ENCODE assay signal across 9 mouse cellular contexts in the genomic region with DNA sequence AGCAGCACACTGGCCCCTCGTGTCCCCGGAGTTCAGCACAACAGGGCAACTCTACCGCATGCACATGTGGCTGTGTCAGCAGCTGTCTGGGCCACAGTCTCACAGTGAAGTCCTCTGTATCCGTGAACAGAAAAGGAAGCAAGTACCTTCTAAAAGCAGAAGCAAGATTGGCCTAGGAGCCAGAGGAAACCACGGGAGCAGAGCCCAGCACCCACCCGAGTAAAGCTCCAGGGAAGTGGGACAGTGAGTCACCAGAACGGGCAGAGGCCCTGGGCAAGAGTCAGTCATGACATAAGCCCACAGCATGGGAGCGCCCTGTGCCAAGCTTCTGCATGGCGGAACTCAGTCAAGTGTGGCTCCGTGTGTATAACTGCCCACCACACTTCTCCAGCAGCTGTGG. TPM values are rescaled to one million over a fixed set of nuclear protein-coding genes. Genes with fewer than 3 reads are reported as not detected.
A peak's percentile ranks its signal among the peaks of the same experiment; 100 is the strongest.
DNase-seq lines count a peak whose midpoint lies in the region; ATAC-seq lines count a peak whose summit lies in the region.
"Had no signal": no experiment of that assay in that cellular context is flagged by ENCODE, and none has a peak within 500 bp of the region (broad histone marks: within the 10 kb centered on the region; RNA-seq: fewer than 3 reads in every experiment).

No protein-coding gene starts in this region.

- H3K27me3 ChIP-seq in intestine, embryonic 15.5 days (replicated peaks) = no peaks in the 10 kb centered on the region
- no peaks in the 10 kb centered on the region for H3K27me3 ChIP-seq in midbrain, embryonic 16.5 days (ENCODE audit: control insufficient read depth, insufficient read depth, low read depth, low read length)
- H3K27me3 ChIP-seq: midbrain, embryonic 12.5 days had no signal

- no peaks in the 10 kb centered on the region for H3K36me3 ChIP-seq in intestine, embryonic 15.5 days
- H3K36me3 ChIP-seq in midbrain, embryonic 16.5 days (ENCODE audit: control insufficient read depth, insufficient read depth, low read length) = no peaks in the 10 kb centered on the region
- H3K36me3 ChIP-seq: midbrain, embryonic 12.5 days had no signal

- no peak overlapping the region for H3K4me3 ChIP-seq in brown adipose tissue, adult 24 weeks (ENCODE audit: insufficient read depth, low read depth, low read length)
- H3K4me3 ChIP-seq in intestine, embryonic 15.5 days (replicated peaks) = no peak overlapping the region
- H3K4me3 ChIP-seq in midbrain, embryonic 16.5 days (ENCODE audit: low read depth, low read length) = no peak overlapping the region
- H3K4me3 ChIP-seq: midbrain, embryonic 12.5 days had no signal

- H3K27ac ChIP-seq in brown adipose tissue, adult 24 weeks (replicated peaks; ENCODE audit: low read depth, low read length) = peak overlapping the region; percentile 9
- H3K27ac ChIP-seq in intestine, embryonic 15.5 days = 0 out of 2 replicates have a peak overlapping the region, but pooled peaks have one; percentile 4
- H3K27ac ChIP-seq in midbrain, embryonic 16.5 days (ENCODE audit: low read length) = no peak overlapping the region
- H3K27ac ChIP-seq: midbrain, embryonic 12.5 days had no signal

- no peak overlapping the region for H3K9ac ChIP-seq in intestine, embryonic 15.5 days
- H3K9ac ChIP-seq in midbrain, embryonic 16.5 days (ENCODE audit: low read depth, low read length) = no peak overlapping the region
- H3K9ac ChIP-seq: midbrain, embryonic 12.5 days had no signal

- 82% methylated on average over 10 of the region's 10 CpGs for WGBS in intestine, embryonic 15.5 days
- WGBS in midbrain, embryonic 16.5 days = 84% methylated on average over 10 of the region's 10 CpGs

- H3K4me1 ChIP-seq in brown adipose tissue, adult 24 weeks (ENCODE audit: control insufficient read depth, insufficient read depth, insufficient read length, low read length) = no peaks in the 10 kb centered on the region
- no peaks in the 10 kb centered on the region for H3K4me1 ChIP-seq in intestine, embryonic 15.5 days (replicated peaks)
- H3K4me1 ChIP-seq in midbrain, embryonic 16.5 days (ENCODE audit: control insufficient read depth, insufficient read depth, low read length) = no peaks in the 10 kb centered on the region
- H3K4me1 ChIP-seq: midbrain, embryonic 12.5 days had no signal

- no peaks in the 10 kb centered on the region for H3K9me3 ChIP-seq in intestine, embryonic 15.5 days
- H3K9me3 ChIP-seq in midbrain, embryonic 16.5 days (replicated peaks; ENCODE audit: control insufficient read depth, low read length, poor library complexity, severe bottlenecking) = no peaks in the 10 kb centered on the region
- H3K9me3 ChIP-seq: midbrain, embryonic 12.5 days had no signal

- DNase-seq in layer of hippocampus, adult 11-12 months (ENCODE audit: low spot score) = peak; percentile 60
- DNase-seq in layer of hippocampus, adult 18-20 months (ENCODE audit: low spot score in 2 of 2) = no peak
- no peak for DNase-seq in right cerebral cortex, adult 18-20 months

- 0 out of 2 replicates have a peak, but pooled peaks have one; percentile 57 for ATAC-seq in intestine, embryonic 15.5 days
- ATAC-seq in neutrophil, adult 5-6 weeks (ENCODE audit: extremely low read depth, insufficient number of reproducible peaks, low FRiP score, poor library complexity, severe bottlenecking) = peak; percentile 69; the same call in 1 of the 2 replicates
- ATAC-seq in midbrain, embryonic 16.5 days = no peak
- ATAC-seq in erythroid progenitor cell, adult 5-6 weeks (replicated peaks; ENCODE audit: low FRiP score, poor library complexity, severe bottlenecking) = no peak

- no peak overlapping the region for H3K4me2 ChIP-seq in intestine, embryonic 15.5 days (replicated peaks)
- H3K4me2 ChIP-seq in midbrain, embryonic 16.5 days (ENCODE audit: low read length) = no peak overlapping the region
- H3K4me2 ChIP-seq: midbrain, embryonic 12.5 days had no signal

RNA-seq across cellular contexts. Expression of gene Parp2, which starts 26.3 kb away (rescaled TPM):
- total RNA-seq in layer of hippocampus, adult 18-20 months (2021) = 10 to 100 TPM; 22.1 to 28.9 TPM
- polyA plus RNA-seq in brown adipose tissue, adult 24 weeks (2012; ENCODE audit: insufficient read depth, insufficient read length, missing spikeins) = 12.6 and 13.2 TPM in 2 replicates
- polyA plus RNA-seq in intestine, embryonic 15.5 days (2015; fragmentation: Nextera tagmentation; extraction: Ambion mirVana) = 57.1 and 59.2 TPM in 2 replicates
- 79.5 and 95.5 TPM in 2 replicates for total RNA-seq in neutrophil, adult 5-6 weeks (2017)
- polyA plus RNA-seq in midbrain, embryonic 16.5 days (2015; fragmentation: Nextera tagmentation; extraction: Ambion mirVana) = 39.1 and 41.5 TPM in 2 replicates
- total RNA-seq in erythroid progenitor cell, adult 5-6 weeks (2015; ENCODE audit: low replicate concordance) = 18.0 and 29.3 TPM in 2 replicates
- total RNA-seq in erythroid progenitor cell, adult 5-6 weeks (2017; ENCODE audit: low replicate concordance) = 32.5 and 63.5 TPM in 2 replicates

RNA-seq across cellular contexts. Expression of gene Ccnb1ip1, which starts 26.4 kb away (rescaled TPM):
- not detected for total RNA-seq in layer of hippocampus, adult 18-20 months (2021)
- polyA plus RNA-seq in brown adipose tissue, adult 24 weeks (2012; ENCODE audit: insufficient read depth, insufficient read length, missing spikeins) = not detected in 2 replicates
- polyA plus RNA-seq in intestine, embryonic 15.5 days (2015; fragmentation: Nextera tagmentation; extraction: Ambion mirVana) = not detected in 2 replicates
- total RNA-seq in neutrophil, adult 5-6 weeks (2017) = not detected in 2 replicates
- not detected in 2 replicates for polyA plus RNA-seq in midbrain, embryonic 16.5 days (2015; fragmentation: Nextera tagmentation; extraction: Ambion mirVana)
- total RNA-seq in erythroid progenitor cell, adult 5-6 weeks (2015; ENCODE audit: low replicate concordance) = not detected in 2 replicates
- total RNA-seq in erythroid progenitor cell, adult 5-6 weeks (2017; ENCODE audit: low replicate concordance) = not detected in 2 replicates
- polyA plus RNA-seq: midbrain, embryonic 12.5 days had no signal

RNA-seq across cellular contexts. Expression of gene Tep1, which starts 36.4 kb away (rescaled TPM):
- total RNA-seq in layer of hippocampus, adult 18-20 months (2021) = 1 to 10 TPM; 2.9 to 3.6 TPM
- 29.1 and 29.6 TPM in 2 replicates for polyA plus RNA-seq in brown adipose tissue, adult 24 weeks (2012; ENCODE audit: insufficient read depth, insufficient read length, missing spikeins)
- 10.4 and 13.3 TPM in 2 replicates for polyA plus RNA-seq in intestine, embryonic 15.5 days (2015; fragmentation: Nextera tagmentation; extraction: Ambion mirVana)
- 36.1 and 41.5 TPM in 2 replicates for total RNA-seq in neutrophil, adult 5-6 weeks (2017)
- polyA plus RNA-seq in midbrain, embryonic 16.5 days (2015; fragmentation: Nextera tagmentation; extraction: Ambion mirVana) = 1.6 and 2.9 TPM in 2 replicates
- total RNA-seq in erythroid progenitor cell, adult 5-6 weeks (2015; ENCODE audit: low replicate concordance) = 12.3 and 13.8 TPM in 2 replicates
- total RNA-seq in erythroid progenitor cell, adult 5-6 weeks (2017; ENCODE audit: low replicate concordance) = 3.0 and 3.6 TPM in 2 replicates

RNA-seq across cellular contexts. Expression of gene Ttc5, which starts 48.6 kb away (rescaled TPM):
- total RNA-seq in layer of hippocampus, adult 18-20 months (2021) = 10 to 100 TPM; 58.9 to 62.2 TPM
- 11.1 and 15.2 TPM in 2 replicates for polyA plus RNA-seq in brown adipose tissue, adult 24 weeks (2012; ENCODE audit: insufficient read depth, insufficient read length, missing spikeins)
- 60.5 and 61.8 TPM in 2 replicates for polyA plus RNA-seq in intestine, embryonic 15.5 days (2015; fragmentation: Nextera tagmentation; extraction: Ambion mirVana)
- total RNA-seq in neutrophil, adult 5-6 weeks (2017) = 60.6 and 73.4 TPM in 2 replicates
- polyA plus RNA-seq in midbrain, embryonic 16.5 days (2015; fragmentation: Nextera tagmentation; extraction: Ambion mirVana) = 132 and 133 TPM in 2 replicates
- total RNA-seq in erythroid progenitor cell, adult 5-6 weeks (2015; ENCODE audit: low replicate concordance) = 13.3 and 21.4 TPM in 2 replicates
- 12.3 and 18.5 TPM in 2 replicates for total RNA-seq in erythroid progenitor cell, adult 5-6 weeks (2017; ENCODE audit: low replicate concordance)

Comparison
In these comparisons a context has a peak if more than half of its experiments do, and no peak if none do; other contexts are left out.
1. ATAC-seq: peak in intestine, embryonic 15.5 days (single experiment) and neutrophil, adult 5-6 weeks (single experiment); none in midbrain, embryonic 16.5 days (single experiment) and erythroid progenitor cell, adult 5-6 weeks (single experiment).